Mouse (Mus musculus) E14TG2a.4 (cell line): ENCODE data around the gene Ube2e3.

ENCODE experiments used
- CTCF ChIP-seq: conservative IDR thresholded peaks from 2 replicates; pipeline ENCODE4 v1.5.1; 2014; ENCODE audit warnings: low read length
- NANOG ChIP-seq: IDR thresholded peaks from 2 replicates; pipeline ENCODE4 v1.6.1; 2014; ENCODE audit warnings: borderline replicate concordance, low read length, mixed read lengths
- POU5F1 ChIP-seq: IDR thresholded peaks from 2 replicates; pipeline ENCODE4 v1.6.1; 2014; ENCODE audit warnings: low read length, borderline replicate concordance

DNA sequence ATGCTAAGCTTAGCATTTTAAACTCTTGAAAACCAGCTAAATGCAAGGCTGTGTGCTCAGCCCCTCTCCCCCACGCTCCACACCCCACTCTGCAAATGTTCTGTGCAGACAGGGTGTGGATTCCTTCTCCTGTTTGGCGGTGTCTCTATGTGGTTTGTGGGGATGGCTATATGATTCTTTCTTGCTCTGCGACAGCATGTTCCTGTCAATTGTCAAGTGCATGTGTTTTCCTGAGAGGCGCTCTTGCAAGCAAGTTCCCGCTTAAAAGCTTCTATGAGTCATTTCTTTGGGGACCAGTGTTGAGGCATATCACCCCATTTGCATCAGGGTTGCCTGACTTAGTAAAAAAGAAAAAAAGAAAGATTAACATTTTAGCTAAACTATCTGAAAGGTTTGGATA lies 92.4 kb downstream of the Ube2e3 start:
- TF ChIP-seq CTCF (no peak), POU5F1 (no peak), NANOG (no peak)
